Mouse (Mus musculus) CH12.LX (cell line): ENCODE measurements around the gene Gm10972.

Experiments
- CHD1 ChIP-seq: IDR thresholded peaks from 2 replicates; pipeline ENCODE4 v1.6.1; 2012; ENCODE audit warnings: low read depth, low read length, improper control_type of control experiment, inconsistent platforms
- CTCF ChIP-seq, 2 experiments: IDR thresholded peaks in 1 of 2; conservative IDR thresholded peaks in 1 of 2; 2 replicates each; pipeline ENCODE4 v1.5.1; 2011 to 2012; ENCODE audit warnings: low read depth in 2 of 2, low read length in 2 of 2, improper control_type of control experiment in 1 of 2, inconsistent platforms in 1 of 2, mild to moderate bottlenecking in 1 of 2, moderate library complexity in 1 of 2
- POLR2A ChIP-seq: IDR thresholded peaks from 2 replicates; pipeline ENCODE4 v1.6.1; 2011; ENCODE audit warnings: low read depth, mild to moderate bottlenecking, improper control_type of control experiment, low read length
- USF1 ChIP-seq: IDR thresholded peaks from 2 replicates; pipeline ENCODE4 v1.6.1; 2014; ENCODE audit warnings: low read depth, mild to moderate bottlenecking, inconsistent platforms, low read length, improper control_type of control experiment

DNA sequence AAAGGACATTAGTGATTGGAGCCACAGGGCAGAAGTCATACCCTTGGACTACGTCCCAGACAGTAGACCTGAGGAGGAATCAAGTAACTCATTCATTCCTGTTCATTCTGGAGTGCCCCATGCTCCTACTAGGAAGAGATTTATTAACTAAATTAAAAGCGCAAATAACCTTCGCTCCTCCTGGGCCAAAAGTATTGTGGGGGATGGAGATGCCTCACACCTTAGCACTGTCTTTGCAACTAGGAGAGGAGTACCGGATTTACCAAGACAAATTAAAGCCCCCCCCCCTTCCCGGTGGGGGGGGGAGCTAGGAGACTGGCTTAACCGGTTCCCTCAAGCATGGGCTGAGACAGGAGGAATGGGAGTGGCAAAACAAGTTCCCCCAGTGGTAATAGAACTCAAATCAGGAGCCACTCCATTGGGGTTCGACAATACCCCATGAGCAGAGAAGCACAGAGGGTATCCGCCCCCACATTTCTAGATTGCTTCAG lies 36.5 kb downstream of the Gm10972 start:
- TF ChIP-seq CHD1 (no peak), CTCF (conservative IDR thresholded peaks at IDR 0.05 in 1 of 2, IDR thresholded peaks at IDR 0.05 in 1 of 2; ENCODE audit: low read depth in 2 of 2, low read length in 2 of 2) (no peak), POLR2A (no peak), USF1 (no peak)
